Comparison of ENCODE assay signal across 28 mouse cellular contexts in the genomic region with DNA sequence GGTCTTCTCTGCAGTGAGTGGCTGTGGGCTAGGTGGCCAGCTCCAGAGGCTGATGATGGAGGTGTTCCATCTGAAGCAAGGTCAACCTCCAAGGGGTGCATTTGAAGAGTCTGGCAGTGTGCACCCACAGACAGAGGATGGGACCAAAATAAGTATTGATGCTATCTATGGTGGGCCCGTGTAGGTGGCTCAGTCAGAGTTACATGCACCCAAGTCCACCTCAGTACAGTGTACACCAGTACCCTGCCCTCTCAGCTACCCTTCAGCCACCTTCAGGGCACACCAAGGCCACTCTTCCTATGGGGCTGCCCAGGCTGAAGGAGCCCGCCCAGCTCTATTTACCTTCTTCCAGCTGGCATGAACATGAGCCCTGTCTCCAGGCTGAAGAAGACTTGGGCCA.
"Had no signal": no experiment of that assay in that cellular context is flagged by ENCODE, and none has a peak within 500 bp of the region (broad histone marks: within the 10 kb centered on the region; RNA-seq: fewer than 3 reads in every experiment).

No protein-coding gene starts in this region.

- H3K4me1 ChIP-seq: embryonic facial prominence, embryonic 10.5 days; embryonic facial prominence, embryonic 12.5 days; embryonic facial prominence, embryonic 13.5 days; embryonic facial prominence, embryonic 15.5 days; forebrain, embryonic 10.5 days; forebrain, embryonic 12.5 days; forebrain, embryonic 13.5 days; forebrain, embryonic 15.5 days had no signal

- H3K4me2 ChIP-seq: embryonic facial prominence, embryonic 12.5 days; embryonic facial prominence, embryonic 13.5 days; embryonic facial prominence, embryonic 15.5 days; forebrain, embryonic 12.5 days; forebrain, embryonic 13.5 days; forebrain, embryonic 15.5 days had no signal

- ATAC-seq: forebrain, embryonic 13.5 days; forebrain, embryonic 14.5 days; forebrain, embryonic 15.5 days; forebrain, embryonic 16.5 days; forebrain, postnatal 0 days had no signal

- H3K36me3 ChIP-seq: embryonic facial prominence, embryonic 10.5 days; embryonic facial prominence, embryonic 12.5 days; embryonic facial prominence, embryonic 13.5 days; embryonic facial prominence, embryonic 15.5 days; forebrain, embryonic 10.5 days; forebrain, embryonic 12.5 days; forebrain, embryonic 15.5 days had no signal

- H3K9ac ChIP-seq: embryonic facial prominence, embryonic 12.5 days; embryonic facial prominence, embryonic 13.5 days; embryonic facial prominence, embryonic 15.5 days; forebrain, embryonic 12.5 days; forebrain, embryonic 13.5 days; forebrain, embryonic 15.5 days; forebrain, postnatal 0 days had no signal

- H3K4me3 ChIP-seq: embryonic facial prominence, embryonic 10.5 days; embryonic facial prominence, embryonic 12.5 days; embryonic facial prominence, embryonic 13.5 days; embryonic facial prominence, embryonic 15.5 days; erythroblast, embryonic 14.5 days; forebrain, embryonic 10.5 days; forebrain, embryonic 12.5 days; forebrain, embryonic 13.5 days; forebrain, embryonic 15.5 days; gastrocnemius, adult 2 months; heart, adult 2 months had no signal

- H3K27ac ChIP-seq: embryonic facial prominence, embryonic 10.5 days; embryonic facial prominence, embryonic 12.5 days; embryonic facial prominence, embryonic 13.5 days; embryonic facial prominence, embryonic 15.5 days; forebrain, embryonic 10.5 days; forebrain, embryonic 12.5 days; forebrain, embryonic 13.5 days; forebrain, embryonic 15.5 days; gastrocnemius, adult 2 months; heart, adult 2 months had no signal

- H3K27me3 ChIP-seq: embryonic facial prominence, embryonic 12.5 days; embryonic facial prominence, embryonic 13.5 days; embryonic facial prominence, embryonic 15.5 days; forebrain, embryonic 12.5 days; forebrain, embryonic 13.5 days; forebrain, embryonic 15.5 days had no signal

- H3K9me3 ChIP-seq: embryonic facial prominence, embryonic 10.5 days; embryonic facial prominence, embryonic 12.5 days; embryonic facial prominence, embryonic 13.5 days; embryonic facial prominence, embryonic 15.5 days; forebrain, embryonic 10.5 days; forebrain, embryonic 12.5 days; forebrain, embryonic 13.5 days; forebrain, embryonic 15.5 days had no signal

- DNase-seq: cerebellum, adult 2 months; cerebellum, adult 8-10 months; cerebellum, adult 9-10 months; cerebellum, adult 9-11 months; cerebellum, postnatal 10 days; cerebellum, postnatal 14 days; cerebellum, postnatal 25 days; cerebellum, postnatal 36 days; embryo, embryonic 11 days; forebrain, postnatal 0 days; gastrocnemius, adult 2 months; gastrocnemius, postnatal 10 days; gastrocnemius, postnatal 14 days; gastrocnemius, postnatal 25 days; gastrocnemius, postnatal 36 days; heart, adult 18-20 months; heart, adult 2 months had no signal
